Comparison of ENCODE assay signal across 9 mouse cellular contexts in genomic region chrX:36744735-36745134, GRCm38 (mm10). TPM values are rescaled to one million over a fixed set of nuclear protein-coding genes. Genes with fewer than 3 reads are reported as not detected.
DNase-seq lines count a peak whose midpoint lies in the region; ATAC-seq lines count a peak whose summit lies in the region.
"Had no signal": no experiment of that assay in that cellular context is flagged by ENCODE, and none has a peak within 500 bp of the region (broad histone marks: within the 10 kb centered on the region; RNA-seq: fewer than 3 reads in every experiment).

No protein-coding gene starts in this region.

- H3K27ac ChIP-seq in heart, embryonic 14.5 days (replicated peaks in 1 of 2; ENCODE audit: control insufficient read depth in 1 of 2, insufficient read depth in 1 of 2, low read depth in 2 of 2, low read length in 2 of 2), result peak overlapping the region; percentile 24 to 58; a peak in 1 of 4 replicates

- peaks cover 2 to 4% of the 10 kb centered on the region in 2 experiments; a peak in 1 of 4 replicates for H3K4me1 ChIP-seq in heart, embryonic 14.5 days (ENCODE audit: control insufficient read depth in 2 of 2, insufficient read depth in 2 of 2, low read length in 2 of 2)

- 34% methylated on average over 7 of the region's 7 CpGs for WGBS in heart, embryonic 14.5 days

- H3K36me3 ChIP-seq in heart, embryonic 14.5 days (ENCODE audit: control insufficient read depth, insufficient read depth, low read length), result no peaks in the 10 kb centered on the region

- H3K4me2 ChIP-seq in heart, embryonic 14.5 days (ENCODE audit: low read length), result peak overlapping the region; percentile 31

- no peak; the same call in 1 of the 2 replicates for ATAC-seq in heart, embryonic 14.5 days (ENCODE audit: insufficient number of reproducible peaks, insufficient read depth, low FRiP score, low read depth)

- H3K4me3 ChIP-seq in heart, embryonic 14.5 days (ENCODE audit: control insufficient read depth in 1 of 2, insufficient read depth in 1 of 2, low read depth in 1 of 2, low read length in 2 of 2), result no peak overlapping the region

- DNase-seq in spleen, adult 18-20 months, result peak; percentile 25 to 33
- DNase-seq in spleen, adult 12 weeks (ENCODE audit: low spot score), result no peak
- peak; percentile 31 for DNase-seq in adrenal gland, adult 8-10 months
- peak; percentile 54 for DNase-seq in lung, postnatal 25 days (ENCODE audit: low spot score)
- peak; percentile 43 for DNase-seq in testis, postnatal 14 days (ENCODE audit: low spot score)
- DNase-seq in urinary bladder, postnatal 36 days (ENCODE audit: low spot score in 2 of 2), result no peak
- no peak for DNase-seq in layer of hippocampus, adult 18-20 months (ENCODE audit: low spot score in 2 of 2)

- no peaks in the 10 kb centered on the region for H3K27me3 ChIP-seq in heart, embryonic 14.5 days (ENCODE audit: control insufficient read depth, insufficient read depth, low read length)

- H3K9ac ChIP-seq in heart, embryonic 14.5 days (ENCODE audit: low read length), result no peak overlapping the region

- H3K9me3 ChIP-seq in heart, embryonic 14.5 days (ENCODE audit: control insufficient read depth, low read length), result no peaks in the 10 kb centered on the region

RNA-seq across cellular contexts. Expression of gene Slc25a43, which starts 1.3 kb away (rescaled TPM):
- total RNA-seq in adrenal gland, adult 8-10 months (2022), result 1 to 10 TPM; 2.0 to 3.7 (median 2.9) TPM
- 3.8 and 4.4 TPM in 2 replicates for polyA plus RNA-seq in heart, embryonic 14.5 days (2014; fragmentation: Nextera tagmentation; extraction: Ambion mirVana)
- under 1 TPM in 1 of 2 experiments, not detected in 1; 0.47 TPM for total RNA-seq in layer of hippocampus, adult 18-20 months (2021)
- polyA plus RNA-seq: erythroblast, embryonic 14.5 days had no signal

RNA-seq across cellular contexts. Expression of gene Slc25a5, which starts 50.7 kb away (rescaled TPM):
- total RNA-seq in adrenal gland, adult 8-10 months (2022), result 100 to 1,000 TPM; 317 to 419 (median 366) TPM
- polyA plus RNA-seq in heart, embryonic 14.5 days (2014; fragmentation: Nextera tagmentation; extraction: Ambion mirVana), result 1,151 and 1,230 TPM in 2 replicates
- 100 to 1,000 TPM; 320 to 325 TPM for total RNA-seq in layer of hippocampus, adult 18-20 months (2021)

Comparison
In these comparisons a context has a peak if more than half of its experiments do, and no peak if none do; other contexts are left out.
1. DNase-seq: peak in spleen, adult 18-20 months (2 of 2), adrenal gland, adult 8-10 months (single experiment), lung, postnatal 25 days (single experiment) and testis, postnatal 14 days (single experiment); none in spleen, adult 12 weeks (single experiment), urinary bladder, postnatal 36 days (0 of 2) and layer of hippocampus, adult 18-20 months (0 of 2).